Mouse (Mus musculus): ENCODE data around the gene Pla2g1b.
"Not testable (repeated sequence)": the region's sequence is repeated elsewhere in the genome, so short reads cannot be mapped to it uniquely, and the experiment has no call there.

Pla2g1b gene

DNA sequence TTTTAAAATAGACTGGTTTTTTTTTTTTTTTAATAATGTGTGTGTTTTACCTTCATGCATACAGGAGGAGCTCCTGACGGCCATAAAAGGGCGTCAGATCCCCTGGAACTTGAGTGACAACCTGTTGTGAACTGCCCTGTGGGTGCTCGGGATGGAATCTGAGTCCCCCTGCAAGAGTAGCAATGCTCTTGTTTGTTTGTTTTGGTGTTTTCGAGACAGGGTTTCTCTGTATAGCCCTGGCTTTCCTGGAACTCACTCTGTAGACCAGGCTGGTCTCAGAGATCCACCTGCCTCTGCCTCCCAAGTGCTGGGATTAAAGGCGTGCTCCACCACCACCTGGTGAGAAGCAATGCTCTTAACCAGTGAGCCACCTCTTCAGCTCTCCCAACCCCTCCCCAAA lies 18.9 kb downstream of the Pla2g1b start:
- DNase-seq: no peak

DNA sequence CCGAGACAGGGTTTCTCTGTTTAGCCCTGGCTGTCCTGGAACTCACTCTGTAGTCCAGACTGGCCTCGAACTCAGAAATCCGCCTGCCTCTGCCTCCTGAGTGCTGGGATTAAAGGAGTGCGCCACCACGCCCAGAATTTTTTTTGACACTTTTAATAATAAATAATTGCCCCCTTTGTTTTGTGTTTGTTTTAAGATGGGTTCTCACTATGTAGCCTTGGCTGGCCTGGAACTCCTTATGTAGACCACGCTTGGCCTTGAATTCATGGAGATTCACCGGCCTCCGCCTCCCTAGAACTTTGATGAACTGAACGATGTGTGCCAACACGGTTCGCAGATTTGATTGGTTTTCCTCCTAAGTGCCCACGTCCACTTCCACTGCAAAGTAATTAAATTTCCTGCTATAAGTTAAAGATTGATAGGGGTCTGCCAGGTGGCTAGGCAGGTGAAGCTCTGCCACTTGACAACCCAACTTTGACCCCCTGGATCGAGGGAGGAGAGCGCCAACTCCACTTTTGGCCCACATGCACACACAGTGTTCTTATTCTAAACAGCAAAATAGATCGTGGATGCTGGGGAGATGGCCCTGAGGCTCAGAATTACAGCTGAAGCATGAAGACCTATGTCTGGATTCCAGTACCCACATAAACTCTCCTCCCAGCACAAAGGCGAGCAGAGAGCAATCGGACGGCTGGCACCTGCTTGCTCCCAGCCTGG lies 19.6 kb downstream of the Pla2g1b start:
- no peak for DNase-seq

DNA sequence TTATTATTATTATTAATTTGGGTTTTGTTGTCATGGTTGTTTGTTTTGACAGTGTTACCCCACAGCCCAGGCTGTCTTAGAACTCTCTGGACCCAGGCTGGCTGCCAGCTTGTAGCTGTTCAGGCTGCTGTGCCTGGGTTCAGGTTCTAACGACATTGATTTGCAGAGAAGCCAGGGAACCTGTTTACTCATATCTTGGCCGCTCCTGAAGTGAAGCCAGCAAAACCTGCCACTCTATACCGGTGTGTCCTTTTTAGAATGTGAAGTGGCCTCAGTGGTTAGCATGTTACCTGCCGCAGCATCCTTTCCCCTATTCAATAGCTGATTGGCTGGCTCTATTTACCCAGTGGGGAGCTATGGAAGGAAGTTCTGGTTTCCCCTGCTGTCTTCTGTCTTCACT lies 20.7 kb downstream of the Pla2g1b start:
- DNase-seq: no peak

DNA sequence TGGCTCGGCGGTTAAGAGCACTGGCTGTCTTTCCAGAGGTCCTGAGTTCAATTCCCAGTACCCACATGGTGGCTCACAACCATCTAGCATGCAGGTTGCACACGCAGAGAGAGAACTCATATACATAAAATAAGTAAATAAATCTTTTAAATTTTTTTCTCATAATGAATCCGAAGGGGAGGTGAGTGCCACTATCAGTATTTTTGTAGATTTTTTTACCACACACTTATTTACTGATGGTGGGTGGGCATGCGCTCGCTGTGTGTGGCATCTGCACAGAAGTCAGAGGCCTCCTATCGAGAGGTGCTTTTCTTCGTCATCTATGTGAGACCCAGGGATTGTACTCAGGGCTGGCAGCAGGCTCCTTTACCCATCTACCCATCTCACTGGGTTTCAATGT lies 21.3 kb downstream of the Pla2g1b start:
- no peak for DNase-seq

DNA sequence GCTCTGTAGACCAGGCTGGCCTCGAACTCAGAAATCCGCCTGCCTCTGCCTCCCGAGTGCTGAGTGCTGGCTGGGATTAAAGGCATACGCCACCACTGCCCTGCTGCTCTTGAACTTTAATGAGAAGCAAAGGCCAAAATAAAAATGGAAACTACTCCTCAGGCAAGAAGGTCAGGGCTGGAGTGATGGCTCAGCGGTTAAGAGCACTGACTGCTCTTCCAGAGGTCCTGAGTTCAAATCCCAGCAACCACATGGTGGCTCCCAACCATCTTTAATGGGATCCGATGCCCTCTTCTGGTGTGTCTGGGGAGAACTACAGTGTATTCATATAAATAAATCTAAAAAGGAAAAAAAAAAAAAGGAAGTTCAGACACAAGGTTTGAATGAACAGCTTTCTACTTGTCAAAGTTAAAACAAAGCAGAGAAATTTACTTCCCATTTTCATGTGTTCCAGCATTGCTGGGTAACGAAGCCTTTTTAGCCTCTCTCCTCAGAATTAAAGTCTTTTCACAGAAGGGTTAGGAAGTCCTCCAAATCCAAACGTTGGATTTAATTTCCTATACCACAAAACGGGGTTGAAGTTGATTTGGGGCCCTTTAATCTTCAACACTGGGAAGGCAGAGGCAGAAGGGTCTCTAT lies 22.0 kb downstream of the Pla2g1b start:
- DNase-seq: no peak

DNA sequence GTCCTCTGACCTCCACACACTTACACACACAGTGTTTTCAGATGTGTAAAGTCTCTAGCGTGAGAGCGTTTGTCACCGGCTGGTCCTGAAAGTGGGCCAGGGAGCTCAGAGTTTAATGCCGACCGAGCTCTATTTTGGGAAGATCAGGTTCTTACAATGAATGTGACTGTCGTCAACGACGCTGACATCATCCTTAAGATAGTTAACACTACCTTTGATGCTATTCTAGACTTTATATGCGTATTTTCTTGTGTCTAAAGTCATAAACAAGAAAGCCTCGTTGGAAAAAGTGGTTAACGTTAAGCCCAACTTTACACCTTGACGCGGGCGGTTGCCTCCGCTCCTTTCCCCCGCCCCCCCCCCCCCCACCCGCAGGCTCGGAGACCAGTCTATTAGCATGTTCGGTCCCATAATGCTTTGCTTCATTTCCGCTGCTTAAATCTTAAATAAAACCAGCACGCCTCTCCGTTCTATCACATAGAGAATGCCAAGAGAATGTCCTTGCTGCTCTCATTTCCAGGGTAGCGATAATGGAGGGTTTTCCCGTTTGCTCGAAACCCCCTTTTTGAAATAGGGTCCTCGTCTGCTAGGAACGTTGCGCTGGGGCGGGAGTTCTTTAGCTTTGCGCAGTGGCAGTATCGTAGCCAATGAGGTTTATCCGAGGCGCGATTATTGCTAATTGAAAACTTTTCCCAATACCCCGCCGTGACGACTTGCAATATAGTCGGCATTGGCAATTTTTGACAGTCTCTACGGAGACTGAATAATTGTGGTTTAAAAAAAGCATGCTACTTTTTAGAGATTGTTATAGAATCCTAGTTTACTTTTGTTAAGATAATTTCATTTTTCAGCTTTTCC lies 23.0 kb downstream of the Pla2g1b start:
- peak; percentile 84 for DNase-seq

DNA sequence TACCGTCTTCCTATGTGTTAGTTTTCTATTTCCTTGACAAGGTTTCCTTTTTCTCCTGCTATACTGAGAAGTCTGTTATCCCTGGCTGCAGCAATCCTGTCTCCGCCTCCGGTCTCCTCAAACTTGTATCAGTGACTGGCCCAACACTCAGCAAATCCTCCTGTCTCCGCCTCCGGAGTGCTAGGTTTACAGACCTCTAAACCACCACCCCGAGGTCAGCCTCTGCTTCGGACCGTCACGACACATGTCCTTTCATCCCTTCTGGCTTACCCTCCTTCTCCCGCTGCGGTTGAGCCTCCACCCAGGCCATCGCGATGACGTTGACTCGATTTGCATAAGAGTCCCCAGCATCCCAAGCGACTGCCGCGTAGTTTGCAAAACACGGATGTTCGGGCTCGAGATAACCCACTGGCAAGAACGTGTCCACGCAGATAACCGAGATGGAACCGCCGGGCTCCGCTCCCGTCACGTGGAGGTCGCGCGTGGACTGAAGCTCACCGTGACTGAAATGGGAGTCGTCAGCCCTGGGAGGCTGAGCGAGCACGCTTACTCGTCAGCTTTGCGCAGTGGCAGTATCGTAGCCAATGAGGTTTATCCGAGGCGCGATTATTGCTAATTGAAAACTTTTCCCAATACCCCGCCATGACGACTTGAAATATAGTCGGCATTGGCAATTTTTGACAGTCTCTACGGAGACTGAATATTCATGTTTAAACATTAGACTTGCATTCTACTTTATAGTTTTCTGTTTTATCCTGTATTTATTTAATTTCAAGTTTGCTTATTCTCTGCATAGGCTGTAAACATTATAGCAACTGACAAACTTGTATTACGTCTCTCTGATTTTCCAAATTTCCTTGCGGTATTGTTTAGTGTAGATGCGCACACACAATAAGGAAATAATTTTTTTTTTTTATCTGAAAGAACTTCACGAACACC lies 23.9 kb downstream of the Pla2g1b start:
- peak; percentile 91 for DNase-seq

DNA sequence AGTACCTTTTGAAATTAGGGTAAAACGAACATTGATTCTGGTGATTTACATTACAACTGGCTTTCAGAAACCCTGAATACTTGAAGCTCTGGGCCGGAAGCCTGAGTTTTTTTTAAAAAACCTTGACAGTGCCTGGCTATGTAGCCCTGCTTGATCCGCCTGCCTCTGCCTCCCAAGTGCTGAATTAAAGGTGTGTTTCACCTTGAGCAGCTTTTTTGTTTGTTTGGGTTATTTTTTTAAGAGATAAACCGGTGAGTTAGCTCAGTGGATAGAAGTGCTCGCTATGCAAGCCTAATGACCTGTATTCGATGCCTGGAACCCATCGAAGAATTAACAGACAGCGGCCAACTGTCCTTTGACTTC lies 24.6 kb downstream of the Pla2g1b start:
- DNase-seq: no peak

DNA sequence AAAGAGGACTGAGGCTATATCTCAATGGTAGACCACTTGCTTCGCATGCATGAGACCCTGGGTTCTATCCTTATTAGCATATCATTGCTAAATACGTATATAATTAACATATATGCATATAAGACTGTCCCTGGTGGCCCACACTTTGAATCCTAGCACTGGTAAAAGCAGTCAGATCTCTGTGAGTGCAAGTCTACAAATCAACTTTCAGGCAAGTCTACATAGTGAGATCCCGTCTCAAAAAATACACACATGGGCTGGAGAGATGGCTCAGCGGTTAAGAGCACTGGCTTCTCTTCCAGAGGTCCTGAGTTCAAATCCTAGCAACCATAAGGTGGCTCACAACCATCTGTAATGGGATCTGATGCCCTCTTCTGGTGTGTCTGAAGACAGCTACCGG lies 25.0 kb downstream of the Pla2g1b start:
- DNase-seq: no peak

DNA sequence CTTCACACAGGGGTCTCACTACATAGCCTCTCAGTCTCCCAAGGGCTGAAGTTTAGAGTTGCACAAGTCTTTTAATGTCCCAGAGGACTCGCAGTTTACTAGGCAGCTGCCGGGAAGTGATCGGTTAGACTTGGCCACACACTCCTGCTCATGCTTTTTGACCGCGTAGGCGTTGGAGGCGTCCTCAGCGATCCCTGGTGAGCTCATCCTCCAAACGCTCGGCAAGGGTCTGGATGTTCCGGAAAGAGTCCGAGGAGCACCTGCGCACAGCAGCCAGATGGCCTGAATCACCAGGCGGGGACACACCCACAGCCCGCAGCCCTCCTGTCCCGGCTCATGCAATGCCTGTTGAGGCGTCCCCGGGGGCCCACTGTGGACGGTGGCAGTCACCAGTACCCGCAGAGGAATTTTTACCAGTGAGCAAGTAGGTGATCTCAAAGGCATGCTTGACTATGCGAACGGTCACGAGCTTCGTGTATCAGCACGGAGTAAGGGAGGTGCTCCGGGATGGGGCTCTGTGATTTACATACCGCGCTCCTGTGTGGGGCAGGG lies 25.8 kb downstream of the Pla2g1b start:
- DNase-seq: peak; percentile 47

DNA sequence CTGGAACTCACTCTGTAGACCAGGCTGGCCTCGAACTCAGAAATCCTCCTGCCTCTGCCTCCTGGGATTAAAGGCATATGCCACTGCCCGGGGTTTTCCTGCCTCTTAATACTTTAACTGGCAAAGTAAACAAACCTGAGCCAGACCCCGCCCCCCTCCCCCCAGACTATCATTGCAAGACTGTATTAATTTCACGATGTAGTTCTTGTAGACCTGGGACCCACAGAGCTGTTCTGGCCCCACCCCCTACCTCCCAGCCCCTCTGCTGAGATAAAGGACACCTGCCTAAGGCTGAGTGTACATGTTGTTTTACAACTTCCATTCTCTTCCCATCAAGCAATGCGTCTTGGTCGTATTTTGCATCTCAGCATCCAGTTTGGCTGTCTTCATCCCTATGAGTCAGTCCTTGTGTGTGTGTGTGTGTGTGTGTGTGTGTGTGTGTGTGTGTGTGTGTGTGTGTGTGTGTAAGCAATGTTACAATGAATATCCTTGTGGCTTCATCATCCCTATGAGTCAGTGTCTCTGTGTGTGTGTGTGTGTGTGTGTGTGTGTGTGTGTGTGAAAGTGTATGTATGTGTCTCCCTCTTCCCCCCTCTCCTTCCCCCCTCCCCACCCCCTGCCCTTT lies 26.8 kb downstream of the Pla2g1b start:
- DNase-seq: no peak

DNA sequence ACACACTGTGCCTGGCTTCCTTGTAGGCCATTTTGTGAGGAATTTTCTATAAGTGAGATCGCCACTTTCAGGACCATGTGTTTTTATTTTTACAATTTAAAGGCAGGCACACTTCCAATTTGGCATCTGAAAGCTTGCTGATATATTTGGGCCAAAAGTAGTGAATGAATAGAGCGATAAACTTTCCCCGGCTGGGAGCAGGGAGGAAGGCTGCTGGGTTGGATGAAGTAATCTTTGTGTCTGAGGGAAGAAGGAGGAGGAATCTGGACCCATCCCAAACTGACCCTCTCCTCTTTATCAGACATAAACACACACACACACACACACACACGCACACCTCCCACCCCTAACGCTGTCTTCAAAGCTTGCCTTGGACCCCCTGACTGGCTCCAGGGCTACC lies 27.4 kb downstream of the Pla2g1b start:
- DNase-seq: no peak

DNA sequence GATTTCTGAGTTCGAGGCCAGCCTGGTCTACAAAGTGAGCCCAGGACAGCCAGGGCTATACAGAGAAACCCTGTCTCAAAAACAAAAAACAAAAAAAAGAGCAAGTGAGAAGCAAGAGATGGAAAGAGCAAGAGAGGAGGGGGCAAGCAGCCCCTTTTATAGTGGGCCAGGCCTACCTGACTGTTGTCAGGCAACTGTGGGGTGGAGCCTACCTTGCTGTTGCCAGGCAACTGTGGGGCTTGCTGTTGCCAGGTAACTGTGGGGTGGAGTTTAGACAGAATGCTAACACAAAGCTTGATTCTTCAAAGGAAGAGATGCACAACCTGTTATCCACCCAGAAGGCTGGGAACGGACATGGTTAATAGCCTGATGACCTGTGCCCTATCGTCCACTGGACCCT lies 29.6 kb downstream of the Pla2g1b start:
- DNase-seq: not testable (repeated sequence)

DNA sequence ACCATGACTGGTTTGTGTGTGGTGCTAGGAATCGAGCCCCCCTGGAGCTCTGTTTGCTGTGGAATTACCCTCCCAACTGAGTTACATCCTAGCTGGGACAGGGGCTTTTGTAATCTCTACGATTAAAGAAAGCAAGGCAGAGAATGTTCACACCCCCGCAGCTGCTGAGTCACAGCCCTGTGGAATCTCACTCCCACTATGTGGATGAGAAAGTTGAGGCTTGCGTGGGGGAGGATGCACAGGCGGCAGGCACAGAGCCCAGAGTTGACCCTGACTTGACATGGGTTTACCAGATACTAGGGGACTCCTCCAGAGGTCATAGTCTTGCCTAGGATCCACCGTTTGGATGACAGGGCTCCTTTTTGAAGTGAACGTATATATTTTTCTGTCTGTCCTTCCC lies 31.0 kb downstream of the Pla2g1b start:
- DNase-seq: no peak

DNA sequence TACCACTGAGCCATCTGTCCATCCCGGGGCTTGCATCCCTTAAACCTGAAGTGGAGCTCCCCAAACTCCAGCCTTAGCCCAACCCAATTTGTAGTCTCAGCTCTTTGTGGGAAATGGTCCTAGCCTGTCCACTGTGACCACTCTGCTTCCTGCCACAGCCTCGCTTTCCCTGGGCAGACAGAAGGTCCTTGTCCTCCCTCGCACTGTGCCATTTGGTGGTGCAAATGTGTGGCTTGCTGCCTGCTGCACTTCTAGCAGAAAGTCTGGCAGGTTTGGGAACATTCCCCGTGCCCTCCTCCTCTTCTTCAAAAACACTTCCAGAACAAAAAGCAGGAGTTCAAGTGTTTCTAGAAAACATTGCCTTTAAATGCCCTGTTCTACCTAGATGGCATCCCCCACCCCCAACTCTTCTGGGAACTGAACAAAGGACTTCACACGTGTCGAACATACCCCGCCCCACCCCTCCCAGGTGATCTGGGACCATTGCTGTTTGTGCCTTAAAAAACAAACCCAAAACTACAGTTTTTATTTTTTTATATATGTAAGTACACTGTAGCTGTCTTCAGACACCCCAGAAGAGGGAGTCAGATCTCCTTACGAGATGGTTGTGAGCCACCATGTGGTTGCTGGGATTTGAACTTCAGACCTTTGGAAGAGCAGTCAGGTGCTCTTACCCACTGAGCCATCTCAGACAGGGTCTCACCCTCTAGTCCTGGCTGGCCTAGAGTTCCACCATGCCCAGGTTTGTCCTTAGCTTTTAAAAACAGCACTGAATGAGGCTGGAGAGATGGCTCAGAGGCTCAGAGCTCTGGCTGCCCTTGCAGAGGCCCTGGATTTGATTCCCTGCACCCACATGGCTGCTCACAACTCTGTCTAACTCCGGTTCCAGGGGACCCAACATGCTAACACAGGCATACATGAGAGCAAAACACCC lies 32.5 kb downstream of the Pla2g1b start:
- DNase-seq: no peak

DNA sequence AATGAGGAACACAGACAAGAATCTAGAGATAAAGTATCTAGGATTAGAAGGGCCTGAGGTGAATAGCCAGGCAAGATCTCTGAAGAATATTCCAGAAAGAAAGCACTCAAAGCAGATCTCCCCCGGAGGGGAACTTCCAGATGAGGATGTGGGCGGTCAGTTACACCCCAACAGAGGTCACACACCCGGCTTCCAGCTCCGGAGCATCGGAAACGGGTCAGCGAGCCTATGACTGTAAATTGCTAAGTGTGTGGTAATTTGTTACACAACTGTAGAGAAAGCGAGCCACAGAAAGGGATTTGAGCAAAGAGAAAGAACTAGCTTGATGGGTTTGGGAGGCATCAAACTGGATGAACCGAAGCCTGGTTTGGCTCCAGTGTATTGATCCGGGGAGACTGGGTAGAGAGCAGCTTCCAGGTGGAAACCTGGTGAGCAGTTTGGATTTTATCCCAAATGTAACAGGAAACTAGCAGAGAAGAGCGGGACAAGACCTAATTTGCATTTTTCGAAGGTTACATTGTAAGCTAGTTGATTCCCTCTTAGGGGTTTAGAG lies 34.4 kb downstream of the Pla2g1b start:
- peak; percentile 36 for DNase-seq

DNA sequence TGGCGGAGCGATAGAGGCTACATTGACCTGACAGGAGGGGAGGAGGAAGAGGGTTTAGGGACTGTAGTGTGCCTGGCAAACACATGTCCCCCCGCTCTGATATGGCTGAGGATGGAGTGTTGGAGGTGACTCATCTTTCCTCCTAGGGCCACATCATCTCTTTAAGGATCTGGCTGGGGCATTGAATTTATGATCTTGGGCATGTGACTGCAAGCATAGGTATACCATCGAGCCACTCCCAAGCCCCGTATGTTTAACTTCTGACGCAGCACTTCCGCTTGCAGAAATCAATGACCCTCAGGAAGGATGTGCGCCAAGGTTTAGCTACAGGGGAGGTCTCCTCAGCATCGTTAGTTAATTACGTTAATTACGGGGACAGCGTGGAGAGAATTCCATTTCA lies 37.0 kb downstream of the Pla2g1b start:
- DNase-seq: no peak

DNA sequence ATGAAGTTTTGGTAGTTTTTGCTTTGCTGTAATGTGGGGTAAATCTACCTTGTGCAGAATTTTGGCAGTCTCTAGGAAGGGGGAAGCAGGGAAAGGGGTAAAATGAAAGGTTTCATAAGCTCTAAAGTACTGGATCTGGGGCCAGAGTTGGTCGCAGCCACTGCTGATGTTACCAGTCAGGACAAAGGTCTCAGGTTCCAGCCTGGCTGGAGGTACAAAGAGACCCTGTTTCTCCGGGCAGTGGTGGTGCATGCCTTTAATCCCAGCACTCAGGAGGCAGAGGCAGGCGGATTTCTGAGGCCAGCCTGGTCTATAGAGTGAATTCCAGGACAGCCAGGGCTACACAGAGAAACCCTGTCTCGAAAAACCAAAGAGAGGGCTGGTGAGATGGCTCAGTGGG lies 39.6 kb downstream of the Pla2g1b start:
- DNase-seq: not testable (repeated sequence)

DNA sequence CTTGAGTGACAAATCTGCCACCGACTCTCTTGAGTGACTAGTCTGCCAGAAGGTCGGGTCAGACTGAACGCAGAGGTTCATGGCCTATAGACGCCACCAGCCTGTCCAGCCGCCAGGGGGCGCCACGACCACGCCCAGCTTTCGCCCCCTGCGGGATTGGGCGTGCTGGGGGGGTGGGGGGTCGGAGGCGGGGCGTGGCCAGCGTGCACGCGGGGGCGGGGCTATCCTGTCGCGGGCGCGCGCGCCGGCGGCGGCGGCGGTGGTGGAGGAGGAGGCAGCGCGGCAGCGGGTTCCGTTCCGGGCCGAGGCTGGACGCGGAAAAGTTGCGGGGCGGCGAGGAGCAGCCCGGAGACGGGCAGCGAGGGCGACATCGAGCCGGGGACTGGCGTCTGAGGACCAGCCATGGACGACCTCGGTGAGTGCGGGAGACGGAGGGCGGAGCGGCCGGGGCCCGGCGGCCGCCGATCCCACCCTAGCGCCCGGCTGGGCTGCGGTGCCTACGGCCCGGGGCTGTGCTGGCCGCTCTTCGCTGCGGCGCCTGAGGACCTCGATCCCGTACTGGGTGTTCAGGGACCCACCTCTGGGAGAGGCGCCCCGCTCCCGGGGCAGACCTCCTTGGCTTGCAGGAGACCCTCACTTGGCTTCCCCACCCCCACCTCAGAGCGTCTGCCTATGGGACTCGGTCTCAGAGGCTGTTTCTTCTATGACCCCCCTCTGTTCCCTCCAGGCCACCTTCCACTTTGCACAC lies 40.6 kb downstream of the Pla2g1b start, which contains the start of gene Pxn:
Gene Pxn, plus strand, starts transcription at position 223 of the 748 bp plus-strand sequence.
- peak; percentile 85 for DNase-seq

Measured in layer of hippocampus, adult 9-11 months (tissue).